In the genomic region with DNA sequence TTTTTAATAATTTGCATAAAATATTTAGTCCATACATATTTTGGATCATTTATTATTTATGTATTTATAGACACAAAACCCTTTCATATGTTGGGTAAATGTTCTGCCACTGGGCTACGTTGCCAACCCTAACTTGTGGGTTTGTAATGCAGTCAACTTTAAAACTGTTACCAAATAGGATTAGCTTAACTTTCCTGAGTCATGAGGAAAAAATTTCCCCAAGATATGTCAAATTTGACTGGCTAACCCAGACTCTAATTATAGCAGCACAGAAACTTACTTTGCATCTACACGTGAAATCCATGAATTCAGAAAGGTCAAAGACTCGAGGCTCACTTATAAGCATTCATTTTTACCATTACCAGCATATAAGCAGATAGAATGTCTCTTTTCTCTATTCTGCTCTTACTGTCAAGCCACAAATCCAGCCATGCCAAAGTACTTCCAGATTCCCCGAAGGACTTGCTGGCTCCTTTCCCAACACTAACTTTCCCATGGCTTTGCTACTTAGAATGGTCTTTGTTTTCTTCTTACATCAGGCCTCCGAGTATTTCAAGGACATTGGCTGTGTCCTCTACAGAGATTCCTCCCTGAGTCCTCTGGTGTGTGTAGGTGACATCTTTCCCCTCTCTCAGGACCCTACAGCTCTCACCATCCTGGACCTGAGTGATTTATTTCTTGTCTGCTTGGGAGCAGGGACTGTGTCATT, we compare ENCODE assay signal across 17 mouse cellular contexts.
DNase-seq lines count a peak whose midpoint lies in the region; ATAC-seq and TF ChIP-seq lines count a peak whose summit lies in the region.
"Had no signal": no experiment of that assay in that cellular context is flagged by ENCODE, and none has a peak within 500 bp of the region (broad histone marks: within the 10 kb centered on the region; RNA-seq: fewer than 3 reads in every experiment).

No protein-coding gene starts in this region.

- no peak for TF ChIP-seq CTCF in gastrocnemius, adult 2 months (IDR thresholded peaks at IDR 0.05)
- no peak for TF ChIP-seq CTCF in liver, postnatal 0 days (IDR thresholded peaks at IDR 0.05; ENCODE audit: low read depth)

- WGBS in heart, embryonic 12.5 days, result 40% methylated on average over 5 of the region's 5 CpGs
- 61% methylated on average over 5 of the region's 5 CpGs for WGBS in liver, postnatal 0 days (ENCODE audit: insufficient replicate concordance)

- H3K9ac ChIP-seq in heart, embryonic 12.5 days, result no peak overlapping the region
- no peak overlapping the region for H3K9ac ChIP-seq in liver, postnatal 0 days (replicated peaks)
- H3K9ac ChIP-seq: hindbrain, embryonic 15.5 days; liver, embryonic 15.5 days; midbrain, embryonic 13.5 days had no signal

- no peaks in the 10 kb centered on the region for H3K36me3 ChIP-seq in heart, embryonic 12.5 days
- H3K36me3 ChIP-seq in liver, postnatal 0 days (replicated peaks; ENCODE audit: insufficient read depth, low read length), result no peaks in the 10 kb centered on the region
- H3K36me3 ChIP-seq: hindbrain, embryonic 15.5 days; liver, embryonic 15.5 days; midbrain, embryonic 13.5 days had no signal

- H3K27ac ChIP-seq in gastrocnemius, adult 2 months, result no peak overlapping the region
- H3K27ac ChIP-seq in heart, embryonic 12.5 days (ENCODE audit: poor library complexity, severe bottlenecking), result peak overlapping the region; percentile 26
- H3K27ac ChIP-seq in liver, postnatal 0 days (ENCODE audit: low read depth), result no peak overlapping the region
- H3K27ac ChIP-seq: hindbrain, embryonic 15.5 days; liver, embryonic 15.5 days; midbrain, embryonic 13.5 days had no signal

- intact Hi-C loops in gastrocnemius, adult 2 months (cut with DNase I), result no loop called here

- H3K27me3 ChIP-seq in heart, embryonic 12.5 days (replicated peaks), result no peaks in the 10 kb centered on the region
- H3K27me3 ChIP-seq in liver, postnatal 0 days (ENCODE audit: insufficient read depth, low read length), result no peaks in the 10 kb centered on the region
- H3K27me3 ChIP-seq: hindbrain, embryonic 15.5 days; liver, embryonic 15.5 days; midbrain, embryonic 13.5 days had no signal

- ATAC-seq in heart, embryonic 12.5 days (ENCODE audit: insufficient number of reproducible peaks, low FRiP score), result no peak
- ATAC-seq in liver, postnatal 0 days, result no peak
- ATAC-seq: forebrain, embryonic 16.5 days; midbrain, embryonic 13.5 days had no signal

- DNase-seq in gastrocnemius, adult 2 months, result peak; percentile 21
- DNase-seq in gastrocnemius, adult 18-20 months (ENCODE audit: low spot score), result no peak
- peak; percentile 27 for DNase-seq in lung, postnatal 10 days
- DNase-seq in lung, adult 18-20 months, result no peak
- DNase-seq in testis, postnatal 10 days (ENCODE audit: low spot score), result peak; percentile 40
- no peak for DNase-seq in liver, postnatal 0 days
- DNase-seq in right cerebral cortex, postnatal 10 days (ENCODE audit: low spot score in 2 of 2), result no peak
- DNase-seq: adrenal gland, adult 8-10 months; B cell, adult 2 months; cerebellum, adult 11 months; right cerebral cortex, postnatal 4 days; thymus, adult 18-20 months had no signal

- H3K4me3 ChIP-seq in gastrocnemius, adult 2 months, result no peak overlapping the region
- no peak overlapping the region for H3K4me3 ChIP-seq in heart, embryonic 12.5 days
- no peak overlapping the region for H3K4me3 ChIP-seq in liver, postnatal 0 days (ENCODE audit: low read depth, low read length)
- H3K4me3 ChIP-seq: hindbrain, embryonic 15.5 days; liver, embryonic 15.5 days; midbrain, embryonic 13.5 days had no signal

- H3K9me3 ChIP-seq in heart, embryonic 12.5 days (replicated peaks), result no peaks in the 10 kb centered on the region
- H3K9me3 ChIP-seq in liver, postnatal 0 days (ENCODE audit: low read length), result no peaks in the 10 kb centered on the region
- H3K9me3 ChIP-seq: hindbrain, embryonic 15.5 days; liver, embryonic 15.5 days; midbrain, embryonic 13.5 days had no signal

- TF ChIP-seq EP300 in liver, postnatal 0 days (IDR thresholded peaks at IDR 0.05; ENCODE audit: low read depth), result no peak

- no peak overlapping the region for H3K4me2 ChIP-seq in heart, embryonic 12.5 days
- no peak overlapping the region for H3K4me2 ChIP-seq in liver, postnatal 0 days (ENCODE audit: low read depth, low read length)
- H3K4me2 ChIP-seq: hindbrain, embryonic 15.5 days; liver, embryonic 15.5 days; midbrain, embryonic 13.5 days had no signal

- peaks cover 12% of the 10 kb centered on the region for H3K4me1 ChIP-seq in heart, embryonic 12.5 days (replicated peaks)
- no peaks in the 10 kb centered on the region for H3K4me1 ChIP-seq in liver, postnatal 0 days (ENCODE audit: insufficient read depth)
- H3K4me1 ChIP-seq: hindbrain, embryonic 15.5 days; liver, embryonic 15.5 days had no signal

Comparison
In these comparisons a context has a peak if more than half of its experiments do, and no peak if none do; other contexts are left out.
1. DNase-seq: peak in gastrocnemius, adult 2 months (single experiment), lung, postnatal 10 days (single experiment) and testis, postnatal 10 days (single experiment); none in gastrocnemius, adult 18-20 months (single experiment), lung, adult 18-20 months (0 of 2), liver, postnatal 0 days (single experiment) and right cerebral cortex, postnatal 10 days (0 of 2).